Mouse (Mus musculus) cerebellum, postnatal 14 days (tissue): ENCODE results near the gene Tm9sf2.

Experiments used
- DNase-seq, 2 experiments: peaks; one replicate each; pipeline ENCODE4 v3.0.0; 2021; ENCODE audit warnings: mixed read lengths in 2 of 2

Gene Tm9sf2

GRCm38 (mm10) chr14:122181078-122181814 is 74.4 kb downstream of the Tm9sf2 start, which contains the start of gene Clybl:
Gene Clybl (plus strand): TSS chr14:122181704.
- peak; percentile 95 to 97 for DNase-seq

GRCm38 (mm10) chr14:122181815-122182157 is 74.9 kb downstream of the Tm9sf2 start:
- DNase-seq = no peak

- DNase-seq = no peak
Observed at GRCm38 (mm10) chr14:122182220-122182619, 75.4 kb downstream of the Tm9sf2 start.

GRCm38 (mm10) chr14:122183974-122184373 is 77.1 kb downstream of the Tm9sf2 start:
- DNase-seq = no peak

- no peak for DNase-seq
Observed at GRCm38 (mm10) chr14:122188250-122188649, 81.4 kb downstream of the Tm9sf2 start.

- DNase-seq = no peak
Observed at GRCm38 (mm10) chr14:122189901-122190300, 83.1 kb downstream of the Tm9sf2 start.

- no peak for DNase-seq
Observed at GRCm38 (mm10) chr14:122190527-122190926, 83.7 kb downstream of the Tm9sf2 start.

- peak; percentile 88 to 90 for DNase-seq
Observed at GRCm38 (mm10) chr14:122190941-122191510, 84.2 kb downstream of the Tm9sf2 start.

- DNase-seq = no peak
Observed at GRCm38 (mm10) chr14:122194630-122195029, 87.8 kb downstream of the Tm9sf2 start.

GRCm38 (mm10) chr14:122196851-122197250 is 90.0 kb downstream of the Tm9sf2 start:
- DNase-seq = no peak

- DNase-seq = no peak
Observed at GRCm38 (mm10) chr14:122200247-122200885, 93.5 kb downstream of the Tm9sf2 start.

- DNase-seq = no peak
Observed at GRCm38 (mm10) chr14:122209177-122209576, 102.3 kb downstream of the Tm9sf2 start.
